Mouse (Mus musculus) limb, embryonic 12.5 days (tissue): ENCODE measurements at regions not wholly inside any gene's neighbourhood (a gene's known extent, or its start where the extent isn't known, plus 50 kb on each side); places are given as distances from the start of the nearest gene placed in this dataset.
A peak's percentile ranks its signal among the peaks of the same experiment; 100 is the strongest.

ENCODE experiments used
- ATAC-seq: fragments of 200-750 bp; cut with Nextera tagmentation; 2 replicates; pipeline ENCODE4 v1.8.0; 2017; ENCODE audit warnings: low read depth, moderate TSS enrichment; ENCODE audit not compliant: insufficient number of reproducible peaks, insufficient read depth, low FRiP score, low TSS enrichment
- H3K27ac ChIP-seq: fragments of 300-500 bp; sonication (generic); 2 replicates; pipeline ENCODE4 v1.5.1; 2016; ENCODE audit warnings: mild to moderate bottlenecking, moderate library complexity
- H3K27me3 ChIP-seq: fragments of 300-500 bp; sonication (generic); 2 replicates; pipeline ENCODE4 v1.6.1; 2016; ENCODE audit warnings: mild to moderate bottlenecking, moderate library complexity
- H3K36me3 ChIP-seq: fragments of 300-500 bp; sonication (generic); 2 replicates; pipeline ENCODE4 v1.6.1; 2016; ENCODE audit warnings: mild to moderate bottlenecking, moderate library complexity
- H3K4me1 ChIP-seq: fragments of 300-500 bp; sonication (generic); replicated peaks from 2 replicates; pipeline ENCODE4 v1.6.1; 2016
- H3K4me2 ChIP-seq: fragments of 300-500 bp; sonication (generic); 2 replicates; pipeline ENCODE4 v1.6.1; 2016; ENCODE audit warnings: mild to moderate bottlenecking, moderate library complexity
- H3K4me3 ChIP-seq: fragments of 300-500 bp; sonication (generic); replicated peaks from 2 replicates; pipeline ENCODE4 v1.5.1; 2016; ENCODE audit warnings: mild to moderate bottlenecking
- H3K9ac ChIP-seq: fragments of 300-500 bp; sonication (generic); replicated peaks from 2 replicates; pipeline ENCODE4 v1.6.1; 2016; ENCODE audit warnings: mild to moderate bottlenecking, moderate library complexity
- H3K9me3 ChIP-seq: fragments of 300-500 bp; sonication (generic); 2 replicates; pipeline ENCODE4 v1.6.1; 2016; ENCODE audit warnings: mild to moderate bottlenecking, moderate library complexity
- WGBS: fragments of 180-500 bp; shearing (Covaris S2); methylation state at CpG from one replicate; pipeline ENCODE4 v1.1.7; 2016; 5-methylcytosine and 5-hydroxymethylcytosine counted together

DNA sequence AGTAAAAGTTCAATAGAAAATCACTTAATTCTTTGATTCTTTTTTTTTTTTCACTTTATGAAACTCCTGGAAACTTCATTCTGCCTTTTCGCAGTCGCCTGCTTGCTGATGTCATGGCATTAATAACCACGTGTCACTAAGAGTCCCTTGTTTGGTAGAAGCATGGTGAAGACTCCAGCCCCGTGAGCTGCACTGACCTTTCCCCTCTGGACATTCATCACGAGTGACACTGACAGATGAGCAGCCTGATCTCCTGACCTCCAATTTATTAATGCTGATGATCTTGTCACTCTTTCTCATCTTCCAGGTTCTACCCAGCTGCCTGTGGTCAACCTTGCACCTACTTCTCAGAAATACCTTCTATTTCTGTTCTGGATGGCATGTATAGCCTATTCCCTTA is 867.1 kb upstream of the Slit2 start:
- Histone ChIP-seq H3K27me3 (no peaks in the 10 kb centered on the region), H3K4me1 (no peaks in the 10 kb centered on the region), H3K27ac (no peak overlapping the region), H3K4me2 (no peak overlapping the region), H3K9me3 (no peaks in the 10 kb centered on the region), H3K4me3 (no peak overlapping the region), H3K9ac (no peak overlapping the region), H3K36me3 (no peaks in the 10 kb centered on the region)
- WGBS = 58% methylated on average over 5 of the region's 5 CpGs
- ATAC-seq = no peak

DNA sequence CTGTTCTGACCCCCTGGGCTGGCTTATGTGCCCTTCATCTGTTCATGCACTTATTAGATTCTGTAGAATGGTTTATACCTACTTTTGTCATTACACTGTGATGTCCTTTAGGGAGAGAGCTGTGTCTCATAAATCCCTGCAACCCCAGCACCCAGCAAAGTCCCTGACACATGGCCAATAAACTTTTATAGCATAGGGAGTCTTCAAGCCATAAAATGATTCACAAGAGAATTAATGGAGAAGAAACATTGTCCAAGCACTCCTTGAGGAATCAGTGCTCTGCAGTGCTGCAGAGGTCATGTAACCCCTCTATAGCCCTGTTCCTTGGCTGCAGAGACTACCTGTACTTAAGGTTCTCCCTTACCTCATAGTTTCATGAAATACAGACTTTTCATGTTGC is 887.2 kb upstream of the Slit2 start:
- Histone ChIP-seq H3K9ac (no peak overlapping the region), H3K4me2 (no peak overlapping the region), H3K4me1 (no peaks in the 10 kb centered on the region), H3K27ac (no peak overlapping the region), H3K27me3 (no peaks in the 10 kb centered on the region), H3K4me3 (no peak overlapping the region), H3K9me3 (no peaks in the 10 kb centered on the region), H3K36me3 (no peaks in the 10 kb centered on the region)
- ATAC-seq = no peak

DNA sequence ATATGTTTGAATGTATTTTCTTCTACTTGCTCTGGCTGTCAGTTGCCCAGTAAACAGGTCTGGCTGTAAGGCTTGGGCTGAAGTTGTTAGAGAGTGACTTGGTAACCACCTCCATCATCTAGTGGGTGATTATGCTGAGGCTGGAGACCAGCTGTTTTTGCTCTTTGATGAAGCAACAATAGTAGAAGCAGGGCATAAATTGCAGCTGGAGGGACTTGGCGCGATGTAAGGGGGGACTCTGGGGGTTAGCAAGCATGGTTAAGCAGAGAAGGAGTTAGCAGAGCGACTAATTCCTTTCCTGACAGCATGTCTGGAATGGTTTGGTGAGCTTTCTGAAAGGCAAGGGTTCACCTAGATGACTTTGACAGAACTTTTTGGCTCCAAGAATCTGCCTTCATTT is 930.0 kb upstream of the Slit2 start:
- Histone ChIP-seq H3K4me3 (no peak overlapping the region), H3K9ac (no peak overlapping the region), H3K4me1 (peaks cover 10% of the 10 kb centered on the region), H3K9me3 (no peaks in the 10 kb centered on the region), H3K4me2 (no peak overlapping the region), H3K36me3 (no peaks in the 10 kb centered on the region), H3K27ac (0 out of 2 replicates have a peak overlapping the region, but pooled peaks have one; percentile 12), H3K27me3 (no peaks in the 10 kb centered on the region)
- 14% methylated on average over 3 of the region's 3 CpGs for WGBS
- no peak; the same call in 1 of the 2 replicates for ATAC-seq

DNA sequence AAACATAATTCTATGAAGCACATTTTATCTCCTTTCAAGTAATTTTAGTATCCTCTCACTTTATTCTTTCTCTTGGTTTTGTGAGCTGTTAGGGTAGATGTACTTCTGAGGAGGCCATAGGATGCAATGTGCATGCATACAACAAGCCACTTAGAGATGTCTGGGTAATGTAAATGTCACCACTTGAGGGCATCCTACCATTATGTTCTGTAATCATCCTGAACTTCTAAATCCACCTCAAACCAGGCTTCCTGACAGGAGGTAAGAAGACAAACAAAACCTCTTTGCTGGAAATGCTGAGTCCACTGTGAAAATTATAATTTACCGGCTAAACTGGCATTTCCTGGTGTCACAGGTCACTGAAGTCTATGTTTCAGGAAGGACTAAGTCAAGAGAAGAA is 946.2 kb upstream of the Slit2 start:
- whole genome bisulfite sequencing = 58% methylated on average over 1 of the region's 1 CpGs

DNA sequence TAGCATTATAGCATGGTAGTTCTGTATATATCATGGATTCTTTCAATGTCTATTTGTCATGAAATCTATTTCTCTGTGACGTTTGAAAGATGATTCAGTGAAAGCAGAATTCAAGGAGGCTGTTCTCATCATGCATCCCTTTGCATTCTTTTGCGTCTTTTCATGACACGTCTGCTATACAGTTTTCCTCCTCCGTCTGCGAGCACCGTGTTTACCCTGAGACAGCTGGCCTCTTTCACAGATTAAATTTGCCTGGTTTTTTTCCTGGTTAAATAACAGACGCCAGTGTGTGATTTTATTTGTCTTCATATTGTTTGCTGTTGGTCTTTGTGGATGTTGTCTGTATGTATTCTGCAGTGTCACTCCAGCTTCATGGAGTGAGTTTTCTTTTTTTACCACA is 948.9 kb upstream of the Slit2 start:
- Histone ChIP-seq H3K4me2 (no peak overlapping the region), H3K4me3 (no peak overlapping the region), H3K27me3 (no peaks in the 10 kb centered on the region), H3K27ac (no peak overlapping the region), H3K9me3 (no peaks in the 10 kb centered on the region), H3K4me1 (no peaks in the 10 kb centered on the region), H3K36me3 (no peaks in the 10 kb centered on the region), H3K9ac (no peak overlapping the region)
- no peak for ATAC-seq
- WGBS = 67% methylated on average over 7 of the region's 7 CpGs

More for the DNA sequence above, 946.2 kb upstream of the Slit2 start:
- no peaks in the 10 kb centered on the region for H3K36me3 ChIP-seq
- H3K9me3 ChIP-seq = no peaks in the 10 kb centered on the region
- H3K4me3 ChIP-seq = no peak overlapping the region
- H3K27ac ChIP-seq = no peak overlapping the region
- H3K4me2 ChIP-seq = no peak overlapping the region
- H3K4me1 ChIP-seq = no peaks in the 10 kb centered on the region
- no peak overlapping the region for H3K9ac ChIP-seq
- no peaks in the 10 kb centered on the region for H3K27me3 ChIP-seq
- no peak for ATAC-seq

DNA sequence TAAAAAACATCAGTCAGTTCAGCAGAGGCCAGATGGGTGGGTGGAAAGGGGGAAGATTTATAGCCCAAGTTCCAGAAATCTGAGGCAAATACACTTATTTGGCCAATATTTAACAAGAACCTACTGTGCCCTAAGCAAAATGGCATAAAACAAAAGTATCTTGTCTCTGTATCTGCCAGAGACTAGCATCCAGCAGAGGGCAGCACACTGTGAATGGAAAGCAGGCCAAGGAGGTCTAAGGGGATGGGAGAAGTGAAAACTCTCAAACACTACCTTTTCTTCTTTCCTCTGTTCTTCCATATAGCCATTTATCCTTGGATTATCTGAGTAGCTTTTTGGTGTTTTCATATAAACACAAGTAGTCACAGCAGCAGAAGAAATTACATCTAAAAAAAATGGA is 968.6 kb upstream of the Slit2 start:
- Histone ChIP-seq H3K9ac (no peak overlapping the region), H3K4me3 (no peak overlapping the region), H3K36me3 (no peaks in the 10 kb centered on the region), H3K27me3 (no peaks in the 10 kb centered on the region), H3K9me3 (no peaks in the 10 kb centered on the region), H3K27ac (no peak overlapping the region), H3K4me2 (no peak overlapping the region), H3K4me1 (no peaks in the 10 kb centered on the region)
- no peak for ATAC-seq

DNA sequence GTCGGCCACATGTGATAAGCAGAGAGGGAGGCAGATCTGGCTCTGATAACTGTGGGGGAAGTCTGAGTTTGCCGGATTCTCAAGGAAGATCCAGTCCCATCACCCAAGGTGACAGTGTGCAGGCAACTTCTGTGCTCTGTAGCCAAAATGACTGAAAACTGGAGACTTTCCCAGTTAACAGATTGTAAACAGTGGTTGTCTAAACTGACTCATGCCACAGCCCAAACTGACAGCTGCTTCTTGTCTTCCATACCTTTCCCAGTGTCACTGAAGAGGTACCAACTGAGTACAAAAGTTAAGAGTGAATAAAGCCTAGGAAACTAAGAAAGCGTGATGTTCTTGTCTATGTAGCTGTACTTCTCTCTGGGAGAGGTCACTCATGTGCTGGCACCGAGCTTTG is 990.4 kb upstream of the Slit2 start:
- Histone ChIP-seq H3K9ac (no peak overlapping the region), H3K27ac (no peak overlapping the region), H3K4me2 (no peak overlapping the region), H3K4me3 (no peak overlapping the region), H3K4me1 (no peaks in the 10 kb centered on the region), H3K9me3 (no peaks in the 10 kb centered on the region), H3K36me3 (no peaks in the 10 kb centered on the region), H3K27me3 (no peaks in the 10 kb centered on the region)
- 66% methylated on average over 4 of the region's 4 CpGs for WGBS
- no peak for ATAC-seq

DNA sequence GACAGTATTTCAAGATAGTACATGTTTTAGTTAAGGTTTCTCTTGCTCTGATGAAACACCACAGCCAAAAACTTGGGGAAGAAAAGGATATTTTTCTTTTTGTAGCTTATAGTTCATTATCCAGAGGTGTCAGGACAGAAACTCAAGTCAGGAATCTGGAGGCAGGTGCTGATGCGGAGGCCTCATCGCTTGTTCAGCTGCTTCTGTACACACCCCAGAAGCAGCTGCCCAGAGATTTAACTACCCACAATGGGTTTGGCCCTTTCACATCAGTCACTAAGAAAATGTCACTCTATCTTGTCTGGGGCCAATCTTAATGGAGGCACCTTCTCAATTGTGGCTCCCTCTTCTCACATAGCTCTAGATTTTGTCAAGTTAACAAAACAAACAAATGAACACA is 996.4 kb upstream of the Slit2 start:
- ATAC-seq = no peak
- H3K4me2 ChIP-seq = no peak overlapping the region
- 95% methylated on average over 2 of the region's 2 CpGs for WGBS

DNA sequence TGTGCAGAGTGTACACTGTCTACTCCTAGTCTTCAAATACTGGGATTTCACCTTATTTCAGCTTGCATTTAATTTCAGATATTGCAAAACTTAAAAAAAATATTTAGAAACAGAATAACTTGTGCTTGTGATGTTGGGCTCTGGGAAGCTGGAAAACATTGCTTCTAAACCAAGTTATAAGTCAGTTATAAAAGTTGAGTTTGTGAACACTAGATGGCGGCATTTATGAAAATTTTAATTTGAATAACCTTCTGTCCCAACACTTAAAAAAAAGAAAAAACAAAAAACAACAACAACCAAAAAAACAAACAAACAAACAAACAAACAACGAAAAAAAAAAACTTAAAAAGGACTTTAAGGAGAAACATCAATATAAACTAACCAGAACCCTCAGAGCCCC is 1002.6 kb upstream of the Slit2 start:
- H3K27ac ChIP-seq = no peak overlapping the region
- no peaks in the 10 kb centered on the region for H3K9me3 ChIP-seq
- ATAC-seq = no peak
- no peaks in the 10 kb centered on the region for H3K27me3 ChIP-seq
- H3K36me3 ChIP-seq = no peaks in the 10 kb centered on the region
- H3K4me3 ChIP-seq = no peak overlapping the region
- no peaks in the 10 kb centered on the region for H3K4me1 ChIP-seq
- no peak overlapping the region for H3K4me2 ChIP-seq
- WGBS = 77% methylated on average over 2 of the region's 2 CpGs
- H3K9ac ChIP-seq = no peak overlapping the region

More for the DNA sequence above, 996.4 kb upstream of the Slit2 start:
- Histone ChIP-seq H3K9me3 (no peaks in the 10 kb centered on the region), H3K9ac (no peak overlapping the region), H3K4me3 (no peak overlapping the region), H3K27me3 (no peaks in the 10 kb centered on the region), H3K4me1 (no peaks in the 10 kb centered on the region), H3K36me3 (no peaks in the 10 kb centered on the region), H3K27ac (no peak overlapping the region)

DNA sequence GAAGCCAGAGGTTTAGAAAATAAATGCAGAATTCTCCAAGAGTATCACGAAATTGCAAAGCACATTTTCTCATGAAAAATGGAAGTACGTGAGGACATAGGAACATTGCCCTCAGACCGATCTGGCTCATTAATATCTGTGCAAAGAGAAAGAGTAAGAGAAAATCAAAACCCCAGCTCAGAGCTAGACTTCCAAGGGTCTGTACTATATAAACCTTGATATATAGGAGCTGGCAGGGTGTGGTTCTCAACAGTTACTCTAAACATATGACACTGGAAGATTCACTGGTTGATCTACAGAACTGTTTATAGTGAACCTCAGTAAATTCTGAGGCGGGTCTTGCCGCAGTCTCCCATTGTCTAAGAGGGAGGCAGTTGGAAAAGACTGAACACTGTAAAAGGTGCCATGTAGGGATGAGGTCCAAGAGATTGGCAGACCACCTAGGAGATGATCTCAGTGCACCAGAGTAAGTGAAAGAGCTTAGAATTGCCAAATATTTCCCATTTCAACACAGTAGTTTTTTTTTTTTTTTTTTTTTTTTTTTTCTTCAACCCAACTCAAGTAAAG is 1014.0 kb upstream of the Slit2 start:
- Histone ChIP-seq H3K9ac (no peak overlapping the region), H3K27ac (no peak overlapping the region), H3K36me3 (no peaks in the 10 kb centered on the region), H3K4me3 (no peak overlapping the region), H3K4me1 (no peaks in the 10 kb centered on the region), H3K27me3 (no peaks in the 10 kb centered on the region), H3K9me3 (no peaks in the 10 kb centered on the region), H3K4me2 (no peak overlapping the region)
- WGBS = 91% methylated on average over 5 of the region's 5 CpGs
- ATAC-seq = no peak

DNA sequence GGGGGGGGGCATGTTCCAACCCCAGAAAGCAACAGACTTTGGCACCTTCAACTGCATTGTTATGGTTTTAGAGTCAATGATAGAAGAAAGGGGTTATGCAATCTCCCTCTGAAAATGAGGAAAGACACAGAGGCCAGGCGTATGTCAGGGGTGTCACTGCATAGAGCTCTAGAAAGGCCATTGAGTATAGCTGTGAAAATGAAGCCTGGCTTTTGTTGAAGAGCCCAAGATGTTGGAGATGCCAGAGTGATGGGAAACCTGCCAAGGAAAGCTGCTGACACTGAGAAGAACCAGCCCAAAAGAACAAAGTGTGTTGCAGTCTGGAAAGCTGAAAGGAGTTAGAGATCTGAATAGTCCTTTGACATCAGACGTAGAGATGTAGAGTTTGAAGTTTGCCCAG is 1022.2 kb upstream of the Slit2 start:
- no peak overlapping the region for H3K4me3 ChIP-seq
- no peak overlapping the region for H3K4me2 ChIP-seq
- no peaks in the 10 kb centered on the region for H3K27me3 ChIP-seq
- no peak overlapping the region for H3K27ac ChIP-seq
- no peak for ATAC-seq
- H3K9me3 ChIP-seq = no peaks in the 10 kb centered on the region
- no peaks in the 10 kb centered on the region for H3K4me1 ChIP-seq
- 84% methylated on average over 2 of the region's 2 CpGs for whole genome bisulfite sequencing
- no peaks in the 10 kb centered on the region for H3K36me3 ChIP-seq
- H3K9ac ChIP-seq = no peak overlapping the region

DNA sequence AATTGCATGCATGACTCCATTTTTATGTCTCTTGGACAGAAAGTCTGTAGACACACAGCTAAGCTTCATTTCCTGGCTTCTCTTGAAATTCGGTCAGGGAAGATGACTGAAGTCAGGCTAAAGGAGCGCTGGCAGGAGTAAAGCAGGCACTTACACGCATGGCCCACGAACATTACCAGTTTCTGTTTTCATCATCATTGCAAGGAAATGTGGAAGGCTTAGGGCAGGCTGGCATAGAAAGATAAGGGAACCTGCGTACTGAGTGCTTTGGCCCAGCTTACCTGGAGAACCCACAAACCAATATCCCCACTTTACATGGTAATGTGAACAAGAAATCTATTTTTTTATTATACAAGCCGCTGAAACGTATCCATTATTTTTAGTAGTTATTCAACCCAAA is 1056.6 kb upstream of the Slit2 start:
- no peak overlapping the region for H3K9ac ChIP-seq
- no peak for ATAC-seq
- H3K4me2 ChIP-seq = no peak overlapping the region
- no peak overlapping the region for H3K27ac ChIP-seq
- no peaks in the 10 kb centered on the region for H3K27me3 ChIP-seq
- H3K36me3 ChIP-seq = no peaks in the 10 kb centered on the region
- H3K4me3 ChIP-seq = no peak overlapping the region
- H3K9me3 ChIP-seq = no peaks in the 10 kb centered on the region
- WGBS = 86% methylated on average over 7 of the region's 7 CpGs
- H3K4me1 ChIP-seq = no peaks in the 10 kb centered on the region
